Mouse (Mus musculus): ENCODE measurements around the gene St6galnac3. TPM values are rescaled to one million over a fixed set of nuclear protein-coding genes. Genes with fewer than 3 reads are reported as not detected.
A peak's percentile ranks its signal among the peaks of the same experiment; 100 is the strongest.

St6galnac3 gene
- total and polyA plus RNA-seq, 2 experiments from 2014 or later, result 6.9 to 16.6 TPM

- H3K9me3 ChIP-seq (ENCODE audit: low read length), result no peaks in the 10 kb centered on the region
- peak; percentile 81 for TF ChIP-seq CTCF (IDR thresholded peaks at IDR 0.05; ENCODE audit: low read depth)
- ATAC-seq (peak; percentile 39; the same call in 1 of the 2 replicates), DNase-seq (peak; percentile 66)
- no peak overlapping the region for H3K9ac ChIP-seq
- WGBS, result 69% methylated on average over 22 of the region's 22 CpGs
- no peaks in the 10 kb centered on the region for H3K36me3 ChIP-seq (ENCODE audit: insufficient read depth)
- H3K27ac ChIP-seq (ENCODE audit: low read depth, low read length), result no peak overlapping the region
- no peak overlapping the region for H3K4me2 ChIP-seq (ENCODE audit: low read depth)
- H3K4me1 ChIP-seq (ENCODE audit: insufficient read depth), result peaks cover 4% of the 10 kb centered on the region
- H3K27me3 ChIP-seq (ENCODE audit: insufficient read depth, low read length), result no peaks in the 10 kb centered on the region
- H3K4me3 ChIP-seq (ENCODE audit: low read depth, low read length), result no peak overlapping the region
These were observed 66.8 kb downstream of the St6galnac3 start for GRCm38 (mm10) chr3:153658051-153658777.

GRCm38 (mm10) chr3:153655071-153655470 is 69.9 kb downstream of the St6galnac3 start:
- TF ChIP-seq CTCF (IDR thresholded peaks at IDR 0.05; ENCODE audit: low read depth), result peak; percentile 92
- Histone ChIP-seq H3K4me3 (ENCODE audit: low read depth, low read length) (no peak overlapping the region), H3K36me3 (ENCODE audit: insufficient read depth) (no peaks in the 10 kb centered on the region), H3K4me2 (ENCODE audit: low read depth) (peak overlapping the region; percentile 13; the same call in 1 of the 2 replicates), H3K9me3 (ENCODE audit: low read length) (no peaks in the 10 kb centered on the region), H3K27me3 (ENCODE audit: insufficient read depth, low read length) (no peaks in the 10 kb centered on the region), H3K9ac (no peak overlapping the region), H3K27ac (ENCODE audit: low read depth, low read length) (no peak overlapping the region), H3K4me1 (ENCODE audit: insufficient read depth) (peaks cover 4% of the 10 kb centered on the region)
- peak; percentile 94 for DNase-seq
- ATAC-seq, result peak; percentile 56
- 16% methylated on average over 9 of the region's 9 CpGs for WGBS

- no peaks in the 10 kb centered on the region for H3K27me3 ChIP-seq (ENCODE audit: insufficient read depth, low read length)
- DNase-seq (no peak), ATAC-seq (no peak)
- no peak overlapping the region for H3K9ac ChIP-seq
- no peak overlapping the region for H3K27ac ChIP-seq (ENCODE audit: low read depth, low read length)
- H3K9me3 ChIP-seq (ENCODE audit: low read length), result no peaks in the 10 kb centered on the region
- H3K4me1 ChIP-seq (ENCODE audit: insufficient read depth), result peaks cover 4% of the 10 kb centered on the region
- WGBS, result 78% methylated on average over 3 of the region's 3 CpGs
- H3K4me3 ChIP-seq (ENCODE audit: low read depth, low read length), result no peak overlapping the region
- no peaks in the 10 kb centered on the region for H3K36me3 ChIP-seq (ENCODE audit: insufficient read depth)
- H3K4me2 ChIP-seq (ENCODE audit: low read depth), result no peak overlapping the region
- no peak for TF ChIP-seq CTCF (IDR thresholded peaks at IDR 0.05; ENCODE audit: low read depth)
These were observed 72.1 kb downstream of the St6galnac3 start for GRCm38 (mm10) chr3:153652850-153653249.

DNA sequence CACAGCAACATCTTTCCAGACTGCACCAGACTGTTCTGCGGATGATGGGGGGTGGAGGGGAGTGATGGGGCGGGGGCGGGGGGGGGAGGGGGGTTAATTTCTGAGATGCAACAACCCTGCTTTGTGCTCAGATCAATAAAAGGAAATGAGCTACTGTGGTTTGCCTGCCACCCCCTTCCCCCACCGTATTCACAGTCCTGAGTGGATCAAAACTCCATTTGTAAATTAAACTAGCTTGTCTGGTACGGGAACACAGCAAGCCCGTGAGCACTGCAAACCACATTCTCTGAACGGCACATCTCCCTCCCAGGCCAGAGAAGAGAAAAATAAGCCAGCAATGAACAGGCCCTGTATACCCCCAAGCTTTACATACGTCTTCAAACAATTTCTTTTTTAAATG is 76.3 kb downstream of the St6galnac3 start:
- peak; percentile 26; the same call in 1 of the 2 replicates for ATAC-seq
- no peak overlapping the region for H3K9ac ChIP-seq
- TF ChIP-seq CTCF (IDR thresholded peaks at IDR 0.05; ENCODE audit: low read depth), result no peak
- no peak overlapping the region for H3K27ac ChIP-seq (ENCODE audit: low read depth, low read length)
- no peaks in the 10 kb centered on the region for H3K36me3 ChIP-seq (ENCODE audit: insufficient read depth)
- no peaks in the 10 kb centered on the region for H3K9me3 ChIP-seq (ENCODE audit: low read length)
- 40% methylated on average over 8 of the region's 8 CpGs for WGBS
- H3K4me3 ChIP-seq (ENCODE audit: low read depth, low read length), result no peak overlapping the region
- no peak overlapping the region for H3K4me2 ChIP-seq (ENCODE audit: low read depth)
- H3K4me1 ChIP-seq (ENCODE audit: insufficient read depth), result no peaks in the 10 kb centered on the region
- no peak for DNase-seq
- H3K27me3 ChIP-seq (ENCODE audit: insufficient read depth, low read length), result no peaks in the 10 kb centered on the region

- Histone ChIP-seq H3K27ac (ENCODE audit: low read depth, low read length) (no peak overlapping the region), H3K4me3 (ENCODE audit: low read depth, low read length) (no peak overlapping the region), H3K27me3 (ENCODE audit: insufficient read depth, low read length) (no peaks in the 10 kb centered on the region), H3K4me1 (ENCODE audit: insufficient read depth) (no peaks in the 10 kb centered on the region), H3K36me3 (ENCODE audit: insufficient read depth) (no peaks in the 10 kb centered on the region), H3K9me3 (ENCODE audit: low read length) (no peaks in the 10 kb centered on the region), H3K4me2 (ENCODE audit: low read depth) (no peak overlapping the region), H3K9ac (no peak overlapping the region)
- peak; percentile 23; the same call in 1 of the 2 replicates for ATAC-seq
- no peak for TF ChIP-seq CTCF (IDR thresholded peaks at IDR 0.05; ENCODE audit: low read depth)
- WGBS, result 62% methylated on average over 7 of the region's 7 CpGs
- DNase-seq, result no peak
These were observed 79.2 kb downstream of the St6galnac3 start for GRCm38 (mm10) chr3:153645803-153646202.

DNA sequence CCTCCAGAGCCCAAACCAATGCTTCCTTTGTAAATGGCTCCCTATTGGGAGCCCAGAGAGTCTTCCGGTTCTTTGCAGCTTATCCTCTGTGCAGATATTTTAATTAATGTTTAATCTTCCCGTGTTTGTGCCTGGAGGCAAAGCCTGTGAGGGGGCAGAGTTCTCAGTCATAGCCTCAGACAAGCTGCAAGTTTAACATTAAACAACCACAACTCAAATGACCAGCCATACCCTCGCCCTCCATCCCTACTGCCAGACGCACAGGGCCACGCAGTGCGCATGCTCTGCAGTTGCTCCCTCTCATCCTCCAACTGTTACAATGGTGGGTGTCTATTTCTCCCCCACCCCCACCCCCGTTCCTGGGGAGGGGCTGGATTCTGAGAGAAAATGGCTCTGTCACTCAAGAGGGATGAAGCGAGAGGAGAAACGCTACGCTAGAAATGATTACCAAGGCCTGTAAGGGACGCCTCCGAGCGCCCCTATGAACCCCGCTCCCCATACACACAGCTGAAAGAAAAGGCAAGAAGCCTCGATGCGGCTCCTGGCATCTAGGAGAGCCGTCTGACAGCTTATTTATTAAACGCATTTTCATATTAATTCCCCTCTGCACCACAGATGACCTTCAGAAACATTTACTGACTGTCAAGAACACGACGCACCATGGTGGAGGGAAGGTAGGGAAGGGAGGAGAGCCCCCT is 81.0 kb downstream of the St6galnac3 start:
- ATAC-seq, result 0 out of 2 replicates have a peak, but pooled peaks have one; percentile 27
- no peaks in the 10 kb centered on the region for H3K27me3 ChIP-seq (ENCODE audit: insufficient read depth, low read length)
- no peak for DNase-seq
- H3K4me3 ChIP-seq (ENCODE audit: low read depth, low read length), result no peak overlapping the region
- no peaks in the 10 kb centered on the region for H3K4me1 ChIP-seq (ENCODE audit: insufficient read depth)
- H3K9ac ChIP-seq, result no peak overlapping the region
- H3K4me2 ChIP-seq (ENCODE audit: low read depth), result no peak overlapping the region
- no peak for TF ChIP-seq CTCF (IDR thresholded peaks at IDR 0.05; ENCODE audit: low read depth)
- WGBS, result 76% methylated on average over 20 of the region's 20 CpGs
- H3K27ac ChIP-seq (ENCODE audit: low read depth, low read length), result no peak overlapping the region
- no peaks in the 10 kb centered on the region for H3K36me3 ChIP-seq (ENCODE audit: insufficient read depth)
- no peaks in the 10 kb centered on the region for H3K9me3 ChIP-seq (ENCODE audit: low read length)

DNA sequence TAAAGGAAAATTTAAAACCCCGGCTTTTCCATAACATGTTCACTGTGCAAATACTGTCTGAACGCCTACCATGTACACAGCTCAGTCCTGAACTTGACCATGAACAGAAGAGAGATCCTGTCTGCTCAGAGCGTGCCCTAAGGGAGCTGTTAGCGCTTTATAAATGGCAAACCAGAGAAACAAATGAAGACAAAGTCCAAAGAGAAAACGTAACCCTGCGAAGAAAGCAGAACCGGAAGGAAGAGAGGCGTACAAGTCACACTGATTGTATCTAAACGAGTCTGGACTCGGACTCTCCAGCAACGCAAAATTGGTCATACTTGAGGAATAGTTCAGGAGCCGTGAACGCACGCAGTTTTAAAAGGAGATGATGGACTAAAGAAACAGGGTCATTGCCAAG is 82.1 kb downstream of the St6galnac3 start:
- WGBS, result 94% methylated on average over 14 of the region's 14 CpGs

More for the DNA sequence above, 82.1 kb downstream of the St6galnac3 start:
- TF ChIP-seq CTCF (IDR thresholded peaks at IDR 0.05; ENCODE audit: low read depth), result no peak
- ATAC-seq, result no peak
- no peak overlapping the region for H3K4me3 ChIP-seq (ENCODE audit: low read depth, low read length)
- H3K4me1 ChIP-seq (ENCODE audit: insufficient read depth), result no peaks in the 10 kb centered on the region
- H3K9ac ChIP-seq, result no peak overlapping the region
- H3K4me2 ChIP-seq (ENCODE audit: low read depth), result no peak overlapping the region
- no peak overlapping the region for H3K27ac ChIP-seq (ENCODE audit: low read depth, low read length)
- DNase-seq, result no peak
- no peaks in the 10 kb centered on the region for H3K36me3 ChIP-seq (ENCODE audit: insufficient read depth)
- no peaks in the 10 kb centered on the region for H3K27me3 ChIP-seq (ENCODE audit: insufficient read depth, low read length)
- no peaks in the 10 kb centered on the region for H3K9me3 ChIP-seq (ENCODE audit: low read length)
